Mouse (Mus musculus) heart, adult 2 months (tissue): ENCODE data around the gene Sgpp2. TPM values are rescaled to one million over a fixed set of nuclear protein-coding genes. Genes with fewer than 3 reads are reported as not detected.

Experiments used
- DNase-seq, 2 experiments: peaks; one replicate each; pipeline ENCODE4 v3.0.0; 2021
- H3K27ac ChIP-seq: fragments of 200-600 bp; 2 replicates; pipeline ENCODE4 v1.8.1; 2022
- H3K27me3 ChIP-seq: fragments of 200-500 bp; 2 replicates; pipeline ENCODE4 v1.6.1; 2012; ENCODE audit warnings: mild to moderate bottlenecking, low read length, inconsistent platforms, mixed read lengths; ENCODE audit not compliant: control insufficient read depth, insufficient read depth
- H3K36me3 ChIP-seq: fragments of 200-500 bp; 2 replicates; pipeline ENCODE4 v1.6.1; 2012; ENCODE audit warnings: low read length, inconsistent platforms; ENCODE audit not compliant: control insufficient read depth, insufficient read depth
- H3K4me1 ChIP-seq: fragments of 200-500 bp; 2 replicates; pipeline ENCODE4 v1.6.1; 2011; ENCODE audit warnings: low read length; ENCODE audit not compliant: control insufficient read depth, insufficient read depth
- H3K4me3 ChIP-seq: fragments of 200-600 bp; 2 replicates; pipeline ENCODE4 v1.8.1; 2022
- H3K79me2 ChIP-seq: fragments of 200-500 bp; replicated peaks from 2 replicates; pipeline ENCODE4 v1.6.1; 2012; ENCODE audit warnings: mild to moderate bottlenecking, inconsistent platforms, low read length, moderate library complexity, mixed read lengths; ENCODE audit not compliant: control insufficient read depth, insufficient read depth
- H3K9ac ChIP-seq: fragments of 200-500 bp; 2 replicates; pipeline ENCODE4 v1.6.1; 2012; ENCODE audit warnings: low read depth, mild to moderate bottlenecking, control low read depth, inconsistent platforms, low read length, mixed read lengths
- CTCF ChIP-seq: fragments of 200-600 bp; IDR thresholded peaks from 2 replicates; pipeline ENCODE4 v1.8.1; 2022; ENCODE audit warnings: antibody characterized with exemption, mild to moderate bottlenecking, moderate library complexity
- EP300 ChIP-seq: fragments of 200-500 bp; IDR thresholded peaks from 2 replicates; pipeline ENCODE4 v1.6.1; 2011; ENCODE audit warnings: low read depth, low read length, control low read depth; ENCODE audit not compliant: insufficient read depth
- POLR2A ChIP-seq: fragments of 200-500 bp; IDR thresholded peaks from 2 replicates; pipeline ENCODE4 v1.6.1; 2011; ENCODE audit warnings: mild to moderate bottlenecking, low read depth, low read length, control low read depth; ENCODE audit not compliant: insufficient read depth
- WGBS: fragments of 180-500 bp; shearing (Covaris S2); methylation state at CpG from one replicate; pipeline ENCODE4 v1.1.7; 2018; 5-methylcytosine and 5-hydroxymethylcytosine counted together
- intact Hi-C: fragments of 180-260 bp; cut with DNase I; formaldehyde crosslinking; loops from one replicate; pipeline ENCODE4 v1.15.1; 2025
- polyA plus RNA-seq: library from polyadenylated mRNA; depleted of rRNA; stranded (reverse); fragments of >200 nt; gene quantifications from 2 replicates; pipeline ENCODE4 v1.2.3, GENCODE M21; 2012
- total RNA-seq, 2 experiments: library from RNA; stranded (reverse); gene quantifications; 2 replicates each; pipeline ENCODE4 v1.2.3; 2021

The Sgpp2 gene
- total and polyA plus RNA-seq, 3 experiments: 0.09 to 0.31 TPM; not detected in 1

- H3K4me1 ChIP-seq: no peaks in the 10 kb centered on the region
- DNase-seq: no peak
- intact Hi-C loops: no loop called here
- H3K9ac ChIP-seq: no peak overlapping the region
- TF ChIP-seq POLR2A (no peak), EP300 (no peak), CTCF (no peak)
- WGBS: 56% methylated on average over 4 of the region's 4 CpGs
- no peaks in the 10 kb centered on the region for H3K27me3 ChIP-seq
- H3K4me3 ChIP-seq: no peak overlapping the region
- H3K36me3 ChIP-seq: no peaks in the 10 kb centered on the region
- no peak overlapping the region for H3K27ac ChIP-seq
- H3K79me2 ChIP-seq: no peaks in the 10 kb centered on the region
Measured at GRCm38 (mm10) chr1:78328646-78329045, 18.5 kb downstream of the Sgpp2 start.

DNA sequence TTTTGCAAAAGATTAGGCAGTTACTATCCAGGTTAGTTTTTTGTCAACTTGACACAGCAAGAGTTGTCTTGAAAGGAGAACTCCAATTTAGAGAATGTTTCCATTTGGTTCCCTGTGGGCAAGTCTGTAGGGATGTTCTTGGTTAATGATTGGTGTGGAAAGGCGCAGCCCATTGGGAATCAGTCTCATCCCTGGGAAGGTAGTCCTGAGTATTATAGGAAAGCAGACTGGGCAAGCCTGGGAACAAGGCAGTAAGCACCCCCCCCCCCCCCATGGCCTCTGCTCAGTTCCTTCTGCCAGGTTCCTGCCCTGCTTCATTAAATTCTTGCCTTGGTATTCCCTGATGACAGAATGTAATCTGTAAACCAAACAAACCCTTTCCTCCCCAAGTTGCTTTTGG, 19.7 kb downstream of the Sgpp2 start:
- Histone ChIP-seq H3K9ac (no peak overlapping the region), H3K79me2 (no peaks in the 10 kb centered on the region), H3K27me3 (no peaks in the 10 kb centered on the region), H3K36me3 (no peaks in the 10 kb centered on the region), H3K27ac (no peak overlapping the region), H3K4me1 (no peaks in the 10 kb centered on the region), H3K4me3 (no peak overlapping the region)
- 96% methylated on average over 1 of the region's 1 CpGs for WGBS
- no peak for TF ChIP-seq EP300
- TF ChIP-seq POLR2A: no peak
- TF ChIP-seq CTCF: no peak
- DNase-seq: no peak
- intact Hi-C loops: no loop called here

GRCm38 (mm10) chr1:78330620-78331158, 20.5 kb downstream of the Sgpp2 start:
- intact Hi-C loops: no loop called here
- DNase-seq: no peak
- Histone ChIP-seq H3K79me2 (no peaks in the 10 kb centered on the region), H3K27ac (no peak overlapping the region), H3K9ac (no peak overlapping the region), H3K27me3 (no peaks in the 10 kb centered on the region), H3K4me1 (no peaks in the 10 kb centered on the region), H3K4me3 (no peak overlapping the region), H3K36me3 (no peaks in the 10 kb centered on the region)
- TF ChIP-seq EP300 (no peak), CTCF (no peak), POLR2A (no peak)
- 75% methylated on average over 5 of the region's 5 CpGs for WGBS

- no peak overlapping the region for H3K9ac ChIP-seq
- WGBS: 65% methylated on average over 7 of the region's 7 CpGs
Measured at GRCm38 (mm10) chr1:78337726-78338125, 27.6 kb downstream of the Sgpp2 start.

GRCm38 (mm10) chr1:78338212-78338611, 28.1 kb downstream of the Sgpp2 start:
- H3K4me3 ChIP-seq: no peak overlapping the region
- TF ChIP-seq POLR2A (no peak), CTCF (peak; percentile 34), EP300 (no peak)
- intact Hi-C loops: no loop called here
- H3K4me1 ChIP-seq: no peaks in the 10 kb centered on the region
- no peaks in the 10 kb centered on the region for H3K36me3 ChIP-seq
- H3K27ac ChIP-seq: no peak overlapping the region
- 65% methylated on average over 9 of the region's 9 CpGs for WGBS
- no peak overlapping the region for H3K9ac ChIP-seq
- no peaks in the 10 kb centered on the region for H3K79me2 ChIP-seq
- H3K27me3 ChIP-seq: no peaks in the 10 kb centered on the region
- peak; percentile 31 to 47 for DNase-seq

More at GRCm38 (mm10) chr1:78337726-78338125, 27.6 kb downstream of the Sgpp2 start:
- Histone ChIP-seq H3K36me3 (no peaks in the 10 kb centered on the region), H3K4me1 (no peaks in the 10 kb centered on the region), H3K27me3 (no peaks in the 10 kb centered on the region), H3K4me3 (no peak overlapping the region), H3K79me2 (no peaks in the 10 kb centered on the region), H3K27ac (no peak overlapping the region)
- intact Hi-C loops: no loop called here
- no peak for DNase-seq
- TF ChIP-seq CTCF (no peak), POLR2A (no peak), EP300 (no peak)

DNA sequence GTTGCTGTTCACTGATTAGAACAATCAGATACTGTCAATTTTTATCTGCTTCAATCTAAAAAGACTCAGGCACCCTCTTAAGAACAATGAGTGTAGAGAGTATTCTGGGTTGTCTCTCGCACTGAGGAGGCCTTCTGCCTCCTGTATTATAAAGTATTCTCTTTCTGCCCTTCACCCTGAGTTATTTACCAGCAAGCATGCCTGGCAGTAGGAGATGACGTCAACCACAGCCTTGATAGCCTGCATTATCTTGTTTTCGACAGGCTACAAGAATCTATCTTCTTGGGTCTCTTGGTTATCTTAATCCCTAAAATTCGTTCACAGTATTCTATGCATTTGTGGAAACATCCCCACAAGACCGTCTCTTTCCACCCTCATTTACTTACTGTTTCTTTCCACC, 29.8 kb downstream of the Sgpp2 start:
- intact Hi-C loops: no loop called here
- H3K9ac ChIP-seq: no peak overlapping the region

DNA sequence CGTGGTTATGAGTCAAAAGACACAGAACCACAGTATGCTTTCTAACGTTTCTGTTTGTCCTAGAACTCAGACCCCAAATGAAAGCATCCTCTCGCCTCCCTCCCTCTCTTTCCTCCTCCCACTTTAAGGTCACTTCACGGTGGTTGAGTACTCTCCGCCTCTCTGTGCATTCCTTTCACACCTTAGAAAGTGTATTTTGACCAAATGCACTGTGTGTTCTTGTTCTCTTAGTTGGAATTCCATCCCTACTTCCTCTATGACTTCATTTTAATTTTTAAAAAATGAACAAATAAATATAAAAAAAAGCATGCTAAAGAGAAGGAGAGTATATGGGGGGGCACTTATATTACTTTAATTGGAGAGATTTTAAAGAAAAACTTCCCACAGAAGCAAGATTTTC, 30.4 kb downstream of the Sgpp2 start:
- no peak for DNase-seq
- no peaks in the 10 kb centered on the region for H3K79me2 ChIP-seq
- H3K4me3 ChIP-seq: no peak overlapping the region
- no peak overlapping the region for H3K27ac ChIP-seq
- WGBS: 70% methylated on average over 5 of the region's 5 CpGs
- intact Hi-C loops: no loop called here
- no peaks in the 10 kb centered on the region for H3K4me1 ChIP-seq
- TF ChIP-seq CTCF: no peak
- no peak for TF ChIP-seq POLR2A
- TF ChIP-seq EP300: no peak
- H3K9ac ChIP-seq: no peak overlapping the region
- H3K27me3 ChIP-seq: no peaks in the 10 kb centered on the region
- no peaks in the 10 kb centered on the region for H3K36me3 ChIP-seq

More for the DNA sequence above, 29.8 kb downstream of the Sgpp2 start:
- 49% methylated on average over 5 of the region's 5 CpGs for WGBS
- H3K36me3 ChIP-seq: no peaks in the 10 kb centered on the region
- no peak overlapping the region for H3K4me3 ChIP-seq
- H3K27me3 ChIP-seq: no peaks in the 10 kb centered on the region
- no peak overlapping the region for H3K27ac ChIP-seq
- no peaks in the 10 kb centered on the region for H3K4me1 ChIP-seq
- no peak for DNase-seq
- no peaks in the 10 kb centered on the region for H3K79me2 ChIP-seq
- no peak for TF ChIP-seq EP300
- no peak for TF ChIP-seq CTCF
- TF ChIP-seq POLR2A: no peak
